In the genomic region with DNA sequence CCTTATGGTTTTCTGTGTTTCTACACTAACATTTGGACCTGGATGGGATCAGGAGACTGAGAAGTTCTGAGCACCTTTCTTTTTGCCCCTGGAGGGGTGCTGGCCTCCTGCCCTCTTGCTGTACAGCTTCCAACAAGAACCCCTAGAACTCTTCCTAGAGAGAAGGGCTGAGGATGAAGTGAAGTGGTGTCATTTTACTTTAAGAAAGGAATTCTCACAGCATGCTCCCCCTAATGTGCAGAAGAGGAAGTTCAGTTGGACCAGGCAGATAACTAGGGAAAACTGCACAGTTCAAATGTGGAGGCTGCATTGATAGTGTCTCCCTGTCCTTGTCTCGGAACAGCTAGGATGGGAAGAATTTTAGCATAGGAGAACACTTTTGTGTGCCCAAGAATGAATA, we compare ENCODE assay signal across 15 mouse cellular contexts. TPM values are rescaled to one million over a fixed set of nuclear protein-coding genes. Genes with fewer than 3 reads are reported as not detected.
DNase-seq lines count a peak whose midpoint lies in the region; ATAC-seq and TF ChIP-seq lines count a peak whose summit lies in the region.
"Had no signal": no experiment of that assay in that cellular context is flagged by ENCODE, and none has a peak within 500 bp of the region (broad histone marks: within the 10 kb centered on the region; RNA-seq: fewer than 3 reads in every experiment).

No protein-coding gene starts in this region.

- dilution Hi-C loops in CH12.LX (cut with MboI; ENCODE audit: extremely low pct_ligation_motif_present, extremely low pct_unique_long_range_greater_than_20kb, low sequenced_read_pairs): no loop called here

- WGBS in forebrain, postnatal 0 days: 41% methylated on average over 1 of the region's 1 CpGs
- 48% methylated on average over 1 of the region's 1 CpGs for WGBS in forebrain, embryonic 13.5 days
- WGBS in kidney, embryonic 15.5 days: 83% methylated on average over 1 of the region's 1 CpGs

- H3K36me3 ChIP-seq in forebrain, postnatal 0 days (ENCODE audit: insufficient read depth): no peaks in the 10 kb centered on the region
- no peaks in the 10 kb centered on the region for H3K36me3 ChIP-seq in forebrain, embryonic 13.5 days (ENCODE audit: poor library complexity, severe bottlenecking)
- no peaks in the 10 kb centered on the region for H3K36me3 ChIP-seq in kidney, embryonic 15.5 days
- H3K36me3 ChIP-seq in CH12.LX (replicated peaks in 1 of 2; ENCODE audit: control insufficient read depth in 1 of 2, insufficient read depth in 1 of 2, low read length in 1 of 2): no peaks in the 10 kb centered on the region
- H3K36me3 ChIP-seq: forebrain, embryonic 10.5 days; liver, embryonic 15.5 days had no signal

- no peaks in the 10 kb centered on the region; the same call in 1 of the 2 replicates for H3K4me1 ChIP-seq in forebrain, postnatal 0 days (ENCODE audit: insufficient read depth)
- peaks cover 28% of the 10 kb centered on the region for H3K4me1 ChIP-seq in forebrain, embryonic 13.5 days
- peaks cover 21% of the 10 kb centered on the region for H3K4me1 ChIP-seq in kidney, embryonic 15.5 days
- no peaks in the 10 kb centered on the region for H3K4me1 ChIP-seq in CH12.LX (ENCODE audit: control insufficient read depth in 1 of 2, insufficient read depth in 2 of 2)

- TF ChIP-seq CTCF in forebrain, postnatal 0 days (IDR thresholded peaks at IDR 0.05; ENCODE audit: low read depth): peak; percentile 54
- peak; percentile 36 to 58; a peak in 3 of 4 replicates for TF ChIP-seq CTCF in CH12.LX (conservative IDR thresholded peaks at IDR 0.05 in 1 of 2, IDR thresholded peaks at IDR 0.05 in 1 of 2; ENCODE audit: low read depth in 2 of 2, low read length in 2 of 2)

- in situ Hi-C loops in CH12.LX (cut with MboI; ENCODE audit: low pct_ligation_motif_present, low pct_unique_long_range_greater_than_20kb, low sequenced_read_pairs): no loop called here

- no peak for TF ChIP-seq EP300 in CH12.LX (IDR thresholded peaks at IDR 0.05; ENCODE audit: low read length)

- no peak; the same call in none of the 2 replicates for TF ChIP-seq RAD21 in CH12.LX (IDR thresholded peaks at IDR 0.05; ENCODE audit: low read depth, low read length)

- H3K79me2 ChIP-seq in CH12.LX (replicated peaks; ENCODE audit: control insufficient read depth, extremely low read depth, insufficient read depth, poor library complexity, severe bottlenecking): no peaks in the 10 kb centered on the region

- no peak overlapping the region for H3K4me3 ChIP-seq in forebrain, postnatal 0 days (ENCODE audit: low read depth, low read length)
- H3K4me3 ChIP-seq in forebrain, embryonic 13.5 days: no peak overlapping the region
- H3K4me3 ChIP-seq in kidney, embryonic 15.5 days (replicated peaks): no peak overlapping the region
- H3K4me3 ChIP-seq in CH12.LX (replicated peaks in 1 of 3; ENCODE audit: low read depth in 2 of 3, low read length in 2 of 3, poor library complexity in 1 of 3): no peak overlapping the region
- H3K4me3 ChIP-seq: forebrain, embryonic 10.5 days; liver, embryonic 15.5 days had no signal

- no peaks in the 10 kb centered on the region for H3K27me3 ChIP-seq in forebrain, postnatal 0 days (ENCODE audit: insufficient read depth, low read length)
- no peaks in the 10 kb centered on the region for H3K27me3 ChIP-seq in forebrain, embryonic 13.5 days
- no peaks in the 10 kb centered on the region for H3K27me3 ChIP-seq in kidney, embryonic 15.5 days
- no peaks in the 10 kb centered on the region for H3K27me3 ChIP-seq in CH12.LX (replicated peaks)
- H3K27me3 ChIP-seq: liver, embryonic 15.5 days had no signal

- ATAC-seq in forebrain, postnatal 0 days: no peak
- no peak for ATAC-seq in forebrain, embryonic 13.5 days
- ATAC-seq in kidney, embryonic 15.5 days (replicated peaks; ENCODE audit: low FRiP score): no peak
- peak; percentile 44; the same call in 1 of the 2 replicates for ATAC-seq in granulocyte monocyte progenitor cell, adult 5-6 weeks (replicated peaks; ENCODE audit: poor library complexity, severe bottlenecking)

- no peaks in the 10 kb centered on the region for H3K9me3 ChIP-seq in forebrain, postnatal 0 days (ENCODE audit: low read length)
- no peaks in the 10 kb centered on the region for H3K9me3 ChIP-seq in forebrain, embryonic 13.5 days (replicated peaks)
- H3K9me3 ChIP-seq in kidney, embryonic 15.5 days (replicated peaks): no peaks in the 10 kb centered on the region
- H3K9me3 ChIP-seq in CH12.LX (replicated peaks; ENCODE audit: low read length): no peaks in the 10 kb centered on the region
- H3K9me3 ChIP-seq: forebrain, embryonic 10.5 days; liver, embryonic 15.5 days had no signal

- H3K9ac ChIP-seq in forebrain, postnatal 0 days: no peak overlapping the region
- no peak overlapping the region for H3K9ac ChIP-seq in forebrain, embryonic 13.5 days
- no peak overlapping the region for H3K9ac ChIP-seq in kidney, embryonic 15.5 days
- no peak overlapping the region for H3K9ac ChIP-seq in CH12.LX (ENCODE audit: insufficient read depth, low read depth)
- H3K9ac ChIP-seq: liver, embryonic 15.5 days had no signal

- no peak overlapping the region for H3K27ac ChIP-seq in forebrain, postnatal 0 days (ENCODE audit: low read depth, low read length)
- no peak overlapping the region for H3K27ac ChIP-seq in forebrain, embryonic 13.5 days
- no peak overlapping the region for H3K27ac ChIP-seq in kidney, embryonic 15.5 days
- H3K27ac ChIP-seq in CH12.LX (ENCODE audit: insufficient read depth, low read depth): no peak overlapping the region
- H3K27ac ChIP-seq: forebrain, embryonic 10.5 days; liver, embryonic 15.5 days had no signal

- H3K4me2 ChIP-seq in forebrain, postnatal 0 days (ENCODE audit: low read depth): no peak overlapping the region
- no peak overlapping the region for H3K4me2 ChIP-seq in forebrain, embryonic 13.5 days
- no peak overlapping the region for H3K4me2 ChIP-seq in kidney, embryonic 15.5 days
- no peak overlapping the region for H3K4me2 ChIP-seq in CH12.LX (ENCODE audit: insufficient read depth, low read depth, poor library complexity, severe bottlenecking)
- H3K4me2 ChIP-seq: liver, embryonic 15.5 days; midbrain, embryonic 11.5 days had no signal

- TF ChIP-seq POLR2A in CH12.LX (IDR thresholded peaks at IDR 0.05; ENCODE audit: low read depth, low read length): no peak

- no peak for DNase-seq in forebrain, postnatal 0 days
- peak; percentile 16 for DNase-seq in kidney, postnatal 14 days
- DNase-seq in CH12.LX (ENCODE audit: extremely low read depth): peak; percentile 9
- no peak for DNase-seq in frontal cortex, postnatal 36 days (ENCODE audit: low spot score in 2 of 2)
- no peak for DNase-seq in cerebellum, adult 9-10 months
- DNase-seq: adrenal gland, adult 8-10 months; gastrocnemius, postnatal 36 days; heart, postnatal 4 days had no signal

TF ChIP-seq in CH12.LX, 34 proteins besides CTCF, POLR2A, EP300 and RAD21:
- peak; percentile 17; the same call in 1 of the 2 replicates for TF ChIP-seq SMC3 (IDR thresholded peaks at IDR 0.05; ENCODE audit: low read depth, low read length)
- no peak for TF ChIP-seq CHD1 (IDR thresholded peaks at IDR 0.05; ENCODE audit: low read depth, low read length)

RNA-seq across cellular contexts. Expression of gene Zfp648, which starts 48.4 kb away (rescaled TPM):
- 0.15 and 0.19 TPM in 2 replicates for total RNA-seq in forebrain, postnatal 0 days (2014; rRNA removed)
- polyA plus RNA-seq in forebrain, postnatal 0 days (2015; fragmentation: Nextera tagmentation; extraction: Ambion mirVana): 0.74 and 0.93 TPM in 2 replicates
- polyA plus RNA-seq in forebrain, embryonic 13.5 days (2015; fragmentation: Nextera tagmentation; extraction: Ambion mirVana): not detected in 2 replicates
- polyA plus RNA-seq in kidney, embryonic 15.5 days (2015; fragmentation: Nextera tagmentation; extraction: Ambion mirVana): 0.26 and 0.28 TPM in 2 replicates
- total RNA-seq in CH12.LX (2012; rRNA removed): not detected in 2 replicates
- total RNA-seq in CH12.LX (2014; rRNA removed): not detected in 2 replicates
- polyA plus RNA-seq in CH12.LX (2012; ENCODE audit: insufficient read length, low read depth): not detected in 2 replicates
- not detected in 2 replicates for total RNA-seq in granulocyte monocyte progenitor cell, adult 5-6 weeks (2014; fragmentation: Nextera tagmentation)
- total RNA-seq in granulocyte monocyte progenitor cell, adult 5-6 weeks (2017): not detected in 2 replicates
- total RNA-seq: gastrocnemius, postnatal 36 days; heart, postnatal 4 days had no signal
- polyA plus RNA-seq: C2C12; liver, embryonic 15.5 days; midbrain, embryonic 11.5 days had no signal

Comparison
In these comparisons a context has a peak if more than half of its experiments do, and no peak if none do; other contexts are left out.
1. DNase-seq: peak in kidney, postnatal 14 days (single experiment) and CH12.LX (single experiment); none in forebrain, postnatal 0 days (single experiment), frontal cortex, postnatal 36 days (0 of 2) and cerebellum, adult 9-10 months (single experiment).